Mouse (Mus musculus) layer of hippocampus, adult 9-11 months (tissue): ENCODE measurements around the gene Dennd2c.

Experiments
- DNase-seq: peaks from one replicate; pipeline ENCODE4 v3.0.0; 2022

The Dennd2c gene

DNA sequence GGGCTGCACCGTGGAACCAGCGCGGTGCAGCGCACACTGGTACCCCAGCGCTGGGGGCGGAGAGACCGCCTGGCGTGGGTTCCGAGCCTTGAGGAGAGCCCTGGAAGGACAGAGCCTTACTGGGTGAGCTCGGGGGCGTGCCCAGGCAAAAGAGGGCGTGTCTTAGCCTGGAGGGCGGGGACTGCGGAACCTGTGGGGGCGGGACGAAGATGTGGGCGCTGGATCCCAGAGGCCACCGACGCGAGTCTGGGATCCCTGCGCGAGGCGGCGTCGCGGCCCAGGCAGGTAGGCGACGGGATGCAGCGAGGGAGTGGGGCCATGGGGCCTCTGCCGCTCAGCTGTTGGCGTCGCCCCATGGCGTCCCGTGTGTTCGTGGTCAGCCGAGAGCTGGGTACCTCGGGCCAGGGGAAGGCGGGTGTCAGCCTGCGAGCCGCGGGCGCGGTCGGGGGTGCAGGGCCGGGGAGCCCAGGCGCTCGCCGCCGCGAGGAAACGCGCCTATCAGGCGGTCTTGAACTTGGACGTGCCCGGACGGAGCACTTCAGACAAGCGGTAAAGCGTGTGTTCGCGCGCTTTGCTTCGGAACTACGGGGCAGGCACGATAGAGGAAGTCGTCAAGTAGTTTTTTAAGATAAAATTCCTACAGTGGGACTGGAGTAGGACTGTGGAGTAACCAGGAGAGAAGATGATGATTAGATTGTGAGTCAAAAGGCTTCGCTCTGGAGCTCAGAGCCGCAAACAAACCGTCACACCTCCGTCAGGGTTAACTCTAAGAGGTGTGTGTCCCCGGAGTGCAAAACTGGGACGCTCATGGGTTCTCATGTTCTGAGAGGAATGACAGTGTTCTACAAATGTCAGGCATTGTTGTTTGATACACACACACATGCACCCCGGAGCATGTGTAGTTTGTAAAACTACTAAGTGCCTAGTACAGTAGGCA is at the start of gene Dennd2c:
Gene Dennd2c, plus strand, starts transcription at position 151 of the 937 bp plus-strand sequence.
- peak; percentile 77 for DNase-seq

DNA sequence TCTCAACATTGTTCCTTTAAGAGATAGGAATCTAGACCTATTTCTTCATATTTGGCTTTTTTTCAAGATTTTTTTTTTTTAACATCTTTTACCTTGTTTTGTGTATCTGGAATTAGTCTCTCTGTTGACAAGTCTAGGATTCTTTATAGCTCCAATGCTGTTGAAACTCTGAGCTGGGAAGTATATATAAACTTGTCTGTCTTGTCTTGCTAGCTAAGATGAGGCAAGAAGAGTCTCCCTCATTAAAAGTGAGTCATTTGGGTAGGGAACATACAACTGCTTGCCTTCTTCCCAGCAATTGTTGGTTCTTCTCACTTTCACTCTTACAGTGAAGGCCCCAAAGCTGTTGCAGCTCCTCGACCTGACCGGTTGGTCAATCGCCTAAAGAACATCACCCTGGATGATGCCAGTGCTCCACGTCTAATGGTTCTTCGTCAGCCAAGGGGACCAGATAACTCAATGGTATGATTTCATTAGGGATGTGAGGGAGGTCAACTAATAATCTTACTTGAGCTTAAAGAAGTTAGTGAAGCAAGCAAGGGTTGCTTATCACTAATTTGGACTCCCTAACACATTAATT is 46.3 kb upstream of the Dennd2c start:
- DNase-seq = no peak

DNA sequence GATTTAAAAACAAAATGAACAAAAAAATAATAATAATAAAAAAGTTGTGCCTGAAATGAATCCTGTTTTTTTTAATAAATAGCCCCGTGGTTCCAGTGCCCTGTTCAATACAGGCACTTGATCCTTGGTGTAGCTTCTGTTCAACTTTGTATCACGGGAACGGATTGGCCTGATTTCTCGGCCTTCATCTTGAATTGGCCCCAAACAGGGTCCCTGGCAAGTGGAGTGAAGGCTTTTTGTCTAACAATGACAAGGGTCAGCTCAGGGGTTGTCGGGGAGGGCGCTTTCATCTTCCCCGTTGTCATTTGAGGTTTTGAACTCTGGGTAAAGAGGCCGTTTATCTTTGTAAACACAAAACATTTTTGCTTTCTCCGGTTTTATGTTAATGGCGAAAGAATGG is 44.7 kb upstream of the Dennd2c start:
- no peak for DNase-seq

DNA sequence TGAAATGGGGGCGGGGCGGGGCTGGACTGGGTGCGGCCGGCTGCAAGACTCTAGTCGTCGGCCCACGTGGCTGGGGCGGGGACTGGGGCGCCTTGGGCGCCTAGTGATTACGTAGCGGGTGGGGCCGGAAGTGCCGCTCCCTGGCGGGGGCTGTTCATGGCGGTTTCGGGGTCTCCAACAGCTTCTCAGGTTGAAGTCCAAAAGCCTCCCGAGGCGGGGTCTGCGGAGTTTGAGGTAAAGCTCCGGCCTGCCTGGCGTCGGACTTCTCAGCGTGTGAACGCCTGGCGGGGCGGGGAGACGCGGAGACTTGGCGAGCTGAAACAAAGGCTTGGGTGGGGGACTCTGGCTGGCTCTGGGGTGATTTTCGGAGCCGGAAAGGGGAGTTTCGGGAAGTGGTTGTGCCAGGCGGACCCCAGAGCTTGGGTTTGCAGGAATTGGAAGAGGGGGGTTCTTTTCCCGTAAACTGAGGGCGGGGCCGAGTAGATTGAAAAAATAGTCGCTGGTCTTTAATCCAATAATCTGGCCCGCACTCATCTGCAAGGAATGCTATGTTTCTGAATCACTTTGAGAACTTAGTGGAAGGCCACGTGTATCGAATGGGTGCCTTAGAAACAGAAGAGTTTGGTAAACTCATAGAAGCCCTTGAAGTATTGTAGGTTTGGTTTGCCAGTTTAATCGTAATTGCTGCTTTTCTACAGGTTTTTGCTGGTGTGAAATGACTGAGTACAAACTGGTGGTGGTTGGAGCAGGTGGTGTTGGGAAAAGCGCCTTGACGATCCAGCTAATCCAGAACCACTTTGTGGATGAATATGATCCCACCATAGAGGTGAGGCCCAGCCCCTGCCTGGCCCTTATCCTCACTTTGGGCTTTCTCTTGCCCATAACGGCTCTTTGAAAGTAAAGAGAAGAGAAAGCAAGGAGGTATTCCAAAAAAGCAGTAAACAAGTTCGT is 43.9 kb upstream of the Dennd2c start, which contains the start of gene Nras:
Gene Nras, plus strand, starts transcription at position 79 of the 951 bp plus-strand sequence.
- DNase-seq = peak; percentile 90

DNA sequence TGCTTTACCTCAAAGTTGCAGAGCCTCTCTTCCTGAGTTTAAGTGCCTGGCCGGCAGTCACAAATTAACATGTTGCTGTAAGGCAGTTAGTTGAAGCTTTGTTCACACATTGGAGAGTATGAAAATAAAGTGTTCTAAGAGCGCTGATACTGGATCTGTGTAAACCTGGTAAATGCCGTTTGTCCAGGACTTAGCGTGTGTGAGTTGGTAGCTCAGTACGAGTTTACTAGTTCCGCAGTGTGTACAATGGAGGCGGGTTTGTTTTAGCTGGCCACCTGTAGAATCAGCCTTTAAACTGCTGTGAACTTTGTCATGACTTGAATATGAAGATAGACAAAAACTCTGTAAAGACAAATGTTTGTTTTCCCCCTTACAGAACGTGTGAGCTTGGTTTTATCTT is 35.5 kb upstream of the Dennd2c start:
- DNase-seq = no peak

DNA sequence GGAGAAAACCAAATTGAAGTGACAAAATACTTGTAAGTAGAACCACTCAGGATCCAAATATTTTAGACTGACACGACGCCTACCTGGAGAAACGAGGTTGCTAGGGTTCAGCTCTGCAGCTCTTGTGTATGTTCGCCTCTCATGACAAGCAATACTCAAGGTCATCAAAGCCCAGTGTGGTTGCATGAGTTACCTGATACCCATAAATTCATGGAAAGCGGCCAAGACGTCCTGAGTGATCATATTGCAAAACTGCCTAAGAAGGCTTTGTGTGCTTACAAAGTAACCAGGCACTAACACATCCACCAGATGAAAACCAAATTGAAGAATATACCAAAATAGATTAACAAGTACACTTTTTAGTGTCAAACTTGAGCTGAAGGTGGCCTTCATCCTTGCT is 33.4 kb upstream of the Dennd2c start:
- DNase-seq = no peak

DNA sequence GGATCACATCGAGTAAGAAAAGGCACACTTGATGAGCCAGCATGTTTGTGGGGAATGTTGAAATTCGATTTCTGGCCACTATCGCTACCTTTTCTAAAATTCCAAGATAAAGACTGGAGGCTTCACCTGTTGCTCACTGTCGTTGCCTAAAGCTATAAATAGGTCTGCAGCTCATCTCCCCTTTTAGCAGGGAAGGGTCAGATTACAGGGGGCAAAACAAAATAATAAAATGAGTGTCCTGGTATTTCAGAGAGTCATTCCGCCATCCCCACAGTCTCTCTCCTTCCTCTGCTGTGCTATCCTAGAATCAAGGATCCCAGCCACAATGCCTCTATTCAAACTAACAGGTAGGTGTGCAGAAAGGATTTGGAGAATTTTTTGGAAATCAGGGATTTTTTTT is 28.6 kb upstream of the Dennd2c start, which contains the start of gene Ampd1:
Gene Ampd1, plus strand, starts transcription at position 244 of the 400 bp plus-strand sequence.
- DNase-seq = no peak

DNA sequence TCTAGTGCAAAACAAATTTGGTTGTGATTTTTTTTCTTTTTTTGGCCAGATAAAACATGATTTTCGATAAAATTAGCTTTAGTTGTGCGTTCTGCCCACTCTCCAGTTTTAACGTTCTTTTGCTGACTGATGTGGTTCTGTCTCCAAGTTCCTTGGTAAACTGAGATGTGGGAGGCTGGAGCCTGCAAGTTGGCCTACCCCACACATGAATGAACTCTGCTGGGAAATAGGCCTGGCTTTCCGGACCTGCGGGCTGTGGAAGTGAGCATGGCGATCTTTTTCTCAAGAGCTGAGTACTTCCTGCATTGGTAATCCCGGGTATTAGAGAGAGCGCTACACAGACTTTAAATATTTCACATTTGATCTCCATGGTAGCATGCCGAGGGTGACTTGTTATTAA is 26.5 kb upstream of the Dennd2c start:
- no peak for DNase-seq

DNA sequence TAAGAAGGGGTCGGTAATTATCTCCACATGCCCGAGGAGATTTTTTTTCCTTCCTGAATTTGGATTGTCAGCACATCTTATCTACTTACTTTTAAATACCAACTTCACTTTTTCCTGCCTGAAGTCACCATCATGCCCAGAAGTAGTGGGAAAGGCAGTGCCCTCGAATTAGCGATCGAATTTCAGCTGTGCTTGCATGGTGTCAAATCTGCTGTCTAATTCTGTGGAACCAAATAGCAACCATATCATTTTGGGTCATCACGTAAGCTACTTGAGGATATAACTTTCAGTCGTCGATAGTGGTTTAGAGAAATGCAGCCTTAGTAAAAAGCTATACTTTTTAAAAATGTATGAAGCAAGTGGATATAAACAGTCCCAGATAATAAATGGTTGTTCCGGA is 25.9 kb upstream of the Dennd2c start:
- no peak for DNase-seq

DNA sequence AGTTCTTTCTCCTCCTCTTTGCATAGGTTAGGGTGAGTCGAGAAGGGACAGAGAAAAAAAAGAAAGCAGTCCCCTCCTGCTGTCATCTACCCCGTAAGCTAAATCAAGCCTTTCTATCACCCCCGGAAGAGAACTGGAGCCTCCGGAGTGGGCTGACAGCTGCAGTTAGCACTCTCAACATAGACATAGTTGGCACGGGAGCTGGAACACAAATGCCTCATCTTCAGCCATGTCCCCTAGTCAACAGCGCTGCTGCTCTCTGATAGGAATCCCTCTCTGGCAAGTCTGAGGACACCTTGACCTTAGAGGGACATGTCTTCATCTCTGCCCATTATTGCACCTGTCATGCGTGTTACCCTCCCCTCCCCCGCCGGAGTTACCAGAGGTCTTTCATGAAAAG is 23.1 kb upstream of the Dennd2c start:
- no peak for DNase-seq

DNA sequence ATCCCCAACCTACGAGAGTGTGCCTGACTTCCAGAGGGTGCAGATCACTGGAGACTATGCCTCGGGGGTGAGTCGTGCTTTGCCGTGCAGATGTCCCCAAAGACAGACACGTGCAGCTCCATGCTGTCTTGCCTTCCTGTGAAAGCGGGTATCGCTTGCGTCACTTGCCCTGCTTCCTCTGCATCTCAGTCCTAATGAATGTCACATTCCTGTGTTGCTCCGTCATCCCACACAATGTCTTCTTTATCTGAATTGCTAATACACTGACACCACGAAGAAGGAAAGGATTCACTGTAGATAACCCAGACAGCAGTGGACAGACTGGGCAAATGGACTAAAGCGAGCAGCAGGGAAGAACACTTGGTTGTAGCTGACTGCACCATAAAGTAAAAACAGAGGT is 21.4 kb upstream of the Dennd2c start:
- no peak for DNase-seq

DNA sequence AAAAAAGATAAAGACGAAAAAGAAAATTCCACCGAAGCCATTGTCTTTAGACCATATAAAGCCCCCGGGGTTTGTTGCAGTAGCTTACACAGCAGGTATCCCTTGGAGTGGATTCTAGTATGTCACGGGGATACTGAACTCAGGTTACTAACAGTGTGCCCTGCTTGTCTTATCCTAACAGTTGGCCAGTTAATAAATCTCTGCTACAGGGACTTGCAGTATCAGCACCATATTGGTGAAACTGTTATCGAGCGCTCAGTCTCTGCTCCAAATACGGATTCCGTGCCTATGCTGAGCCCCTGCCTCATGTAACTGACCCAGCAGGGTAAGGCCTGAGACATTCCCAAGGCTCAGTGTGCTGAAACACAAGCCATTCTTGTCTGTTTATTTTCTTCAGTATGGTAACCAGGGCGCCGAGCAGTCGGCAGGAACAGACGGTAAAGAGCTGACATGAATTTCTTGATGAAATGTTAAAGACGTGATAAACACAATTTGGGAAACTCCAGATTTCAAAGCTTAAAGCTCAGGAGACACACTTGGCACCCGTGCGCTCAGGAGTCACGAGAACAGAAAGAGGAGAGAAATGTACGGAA is 20.4 kb upstream of the Dennd2c start:
- DNase-seq = peak; percentile 14

DNA sequence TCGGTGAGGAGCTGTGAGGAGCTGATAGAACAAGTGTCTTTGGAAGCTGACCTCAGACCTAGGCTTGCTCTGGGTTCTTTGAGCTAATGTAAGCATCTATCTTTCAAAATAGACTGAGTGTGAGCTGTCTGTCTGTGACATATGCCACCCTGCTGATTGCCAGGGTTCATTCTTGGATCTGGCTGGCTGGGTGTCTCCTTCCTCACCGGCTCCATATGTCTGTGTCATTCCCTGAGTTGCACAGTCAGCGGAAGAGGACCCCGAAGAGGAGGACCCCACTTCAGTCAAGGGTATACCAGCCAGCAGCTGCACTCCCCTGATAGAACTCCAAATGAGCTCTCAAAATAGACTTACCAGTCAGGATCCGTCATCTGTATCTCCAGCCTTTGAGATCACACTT is 19.6 kb upstream of the Dennd2c start:
- no peak for DNase-seq

DNA sequence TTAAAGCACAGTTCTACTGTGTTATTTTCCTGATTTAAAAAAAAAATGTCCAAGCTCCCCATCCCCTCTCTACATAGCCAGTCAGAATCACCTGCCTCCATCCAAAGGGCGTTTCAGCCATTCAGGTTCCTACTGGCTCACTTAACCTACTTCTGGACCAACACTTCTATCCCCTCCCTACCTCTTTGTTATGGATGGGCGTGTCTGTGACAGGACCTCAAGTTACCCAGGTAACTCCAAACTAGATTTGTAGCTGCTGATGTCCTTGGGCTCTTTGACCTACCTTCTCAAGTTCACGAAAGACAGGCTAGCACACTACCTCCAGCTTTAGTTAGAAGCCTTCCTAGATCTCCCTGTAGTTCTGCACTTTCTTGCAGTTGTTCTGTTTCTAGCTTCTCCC is 16.4 kb upstream of the Dennd2c start:
- no peak for DNase-seq

DNA sequence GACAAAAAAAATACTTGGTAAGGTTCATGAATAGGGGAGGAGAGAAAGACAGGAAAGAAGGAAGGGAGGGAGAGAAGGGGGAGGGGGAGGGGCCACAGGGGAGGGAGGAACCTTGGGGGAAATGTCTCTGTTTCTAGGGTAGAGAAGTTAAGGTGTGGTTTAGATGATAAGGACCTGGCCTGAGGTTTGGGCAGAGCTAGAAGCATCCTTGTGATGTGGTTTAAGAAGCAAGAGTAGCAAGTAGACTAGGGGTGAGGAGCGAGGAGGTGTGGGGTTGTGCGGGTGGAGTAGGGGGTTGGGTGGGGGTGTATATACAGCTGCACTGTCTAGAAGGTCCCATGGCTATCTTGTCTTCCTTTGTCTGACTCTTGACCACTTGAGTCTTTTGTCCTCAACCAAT is 10.7 kb upstream of the Dennd2c start:
- no peak for DNase-seq

DNA sequence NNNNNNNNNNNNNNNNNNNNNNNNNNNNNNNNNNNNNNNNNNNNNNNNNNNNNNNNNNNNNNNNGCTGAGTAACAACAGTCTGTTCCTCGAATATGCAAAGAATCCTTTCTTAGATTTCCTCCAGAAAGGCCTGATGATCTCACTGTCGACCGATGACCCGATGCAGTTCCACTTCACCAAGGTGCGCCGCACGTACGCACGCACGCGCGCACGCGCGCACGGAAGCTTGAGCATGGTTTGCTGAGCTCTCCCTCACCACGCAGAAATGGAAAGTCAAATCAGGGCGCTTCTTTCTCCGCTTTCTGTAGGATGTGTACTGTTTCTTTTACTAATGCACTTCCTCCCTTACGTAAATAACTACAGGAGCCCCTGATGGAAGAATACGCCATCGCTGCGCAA is 3.7 kb upstream of the Dennd2c start:
- DNase-seq = no peak

DNA sequence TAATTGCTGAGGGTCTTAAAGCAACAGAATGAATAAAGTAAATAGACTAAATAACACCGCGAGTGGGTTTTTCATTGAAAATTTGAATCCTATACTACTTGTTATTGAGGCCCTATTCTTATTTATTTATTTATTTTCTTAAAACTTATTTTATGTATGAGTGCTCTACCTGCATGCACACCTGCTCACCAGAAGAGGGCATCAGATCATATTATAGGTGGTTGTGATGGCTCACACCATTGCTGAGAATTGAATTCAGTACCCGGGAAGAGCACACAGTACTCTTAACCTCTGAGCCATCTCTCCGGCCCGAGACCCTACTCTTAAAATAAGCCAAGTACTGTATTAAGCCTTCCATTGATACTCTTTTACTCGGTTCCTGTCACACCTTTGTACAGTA is 2.7 kb upstream of the Dennd2c start:
- DNase-seq = no peak

DNA sequence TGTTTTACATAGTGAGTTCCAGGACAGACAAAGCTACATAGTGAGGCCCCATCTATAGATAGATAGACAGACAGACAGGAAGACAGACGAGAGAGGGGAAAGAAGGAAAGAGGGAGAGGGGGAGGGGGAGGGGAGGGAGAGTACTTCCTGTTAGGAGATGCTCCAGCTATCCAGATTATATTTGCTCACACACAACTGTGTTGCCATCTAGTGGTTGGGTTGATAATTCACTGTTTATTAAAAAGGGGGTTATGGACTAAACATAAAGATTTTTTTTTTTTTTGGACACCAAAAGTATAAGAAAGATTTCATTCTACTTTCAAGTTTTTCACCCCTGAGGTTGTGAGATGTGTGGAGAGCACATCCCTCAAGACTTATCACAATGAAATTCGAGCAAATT is 1.7 kb upstream of the Dennd2c start:
- DNase-seq = no peak

DNA sequence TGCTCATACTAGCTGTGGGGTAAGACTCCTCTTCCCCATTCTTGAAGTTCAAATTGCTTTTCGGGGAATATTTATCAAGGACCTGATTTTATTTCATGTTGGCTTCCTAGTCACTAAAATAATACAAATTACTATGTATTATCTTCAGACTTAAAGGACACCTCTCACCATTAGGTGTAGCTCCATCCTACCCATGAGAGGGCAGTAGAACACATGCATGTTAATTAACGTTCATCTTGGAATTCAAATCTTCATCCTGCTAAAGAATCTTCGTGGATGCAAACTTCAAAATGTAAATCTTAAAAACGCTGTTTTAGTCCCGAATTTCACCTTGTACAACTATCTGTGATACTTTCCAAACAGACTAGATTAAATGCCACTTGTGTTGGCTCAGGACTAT is 1.2 kb upstream of the Dennd2c start:
- DNase-seq = no peak

DNA sequence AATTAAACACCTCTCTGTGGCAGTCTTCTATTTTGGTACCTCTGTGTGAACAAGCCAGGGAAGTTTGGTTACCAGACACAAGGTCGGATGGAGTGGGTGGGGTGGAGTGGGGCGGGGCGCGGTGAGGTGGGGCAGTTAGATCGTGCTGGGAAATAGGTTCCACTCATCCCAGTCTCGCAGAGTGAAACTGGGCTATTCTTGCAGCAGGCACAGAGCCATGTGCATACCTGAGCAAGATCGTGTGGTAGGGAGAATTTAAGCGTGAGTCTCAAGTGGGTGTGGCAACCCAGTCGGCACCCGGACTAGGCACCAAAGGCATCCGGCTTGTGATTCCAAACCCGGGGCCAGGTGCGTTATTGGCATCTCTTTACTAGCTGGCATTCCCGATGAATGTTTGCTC is 495 bp upstream of the Dennd2c start:
- no peak for DNase-seq

DNA sequence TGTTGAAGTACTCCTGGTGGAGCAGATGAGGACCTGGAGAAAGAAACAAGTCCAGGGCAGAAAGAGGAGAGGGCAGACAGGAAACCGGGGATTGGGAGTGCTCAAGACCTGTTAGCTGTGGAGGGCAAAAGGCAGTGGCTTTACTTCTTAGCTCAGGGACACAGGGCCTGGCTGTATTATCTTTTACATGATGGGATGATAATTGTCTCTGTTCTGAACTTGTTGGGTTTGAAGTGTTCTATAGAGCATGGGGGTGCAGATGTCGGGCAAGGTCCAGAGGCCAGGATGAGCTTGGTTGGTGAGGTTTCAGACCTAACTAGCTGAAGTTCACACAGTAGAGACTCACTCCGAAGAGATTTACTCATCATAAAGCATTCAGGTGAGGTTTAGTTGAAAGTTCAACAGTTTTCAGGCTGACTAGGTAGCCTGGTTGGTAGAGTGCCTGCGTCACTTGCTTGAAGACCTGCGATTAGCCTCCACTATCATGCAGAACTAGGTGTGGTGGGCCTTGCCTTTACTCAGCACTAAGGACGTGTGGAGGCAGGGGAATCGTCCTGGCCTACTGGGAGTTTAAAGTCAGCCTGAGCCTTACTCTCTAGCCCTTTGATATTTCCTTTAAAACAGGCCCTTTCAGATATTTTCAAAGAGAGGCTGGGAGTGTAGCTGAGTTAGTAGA is 5.3 kb downstream of the Dennd2c start:
- no peak for DNase-seq

DNA sequence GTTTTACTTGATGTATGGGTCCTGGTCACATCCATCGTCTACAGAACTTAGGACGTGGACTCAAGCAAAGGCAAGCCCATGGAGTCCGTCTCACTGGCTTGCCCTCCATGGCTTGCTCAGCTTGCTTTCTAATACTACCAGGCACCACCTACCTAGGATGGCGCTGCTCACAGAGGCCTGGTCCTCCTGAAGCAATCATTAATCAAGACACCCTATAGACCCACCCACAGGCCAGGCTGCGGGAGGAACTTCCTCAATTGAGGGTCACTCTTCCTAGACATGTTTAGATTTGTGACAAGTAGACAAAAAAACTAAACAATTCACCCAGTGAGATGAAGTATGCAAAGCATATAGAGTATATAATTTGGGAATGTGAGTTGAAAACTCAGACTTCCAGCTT is 9.8 kb downstream of the Dennd2c start:
- DNase-seq = no peak
